Mouse (Mus musculus): ENCODE measurements around the gene Mrps7. TPM values are rescaled to one million over a fixed set of nuclear protein-coding genes. Genes with fewer than 3 reads are reported as not detected.

Gene Mrps7
- polyA plus RNA-seq, 2 experiments: 47.4 to 86.6 TPM

- H3K4me1 ChIP-seq (ENCODE audit: control insufficient read depth, insufficient read depth, low read length): peaks cover 14% of the 10 kb centered on the region
- H3K9ac ChIP-seq (ENCODE audit: low read depth, low read length, severe bottlenecking): no peak overlapping the region
- no peaks in the 10 kb centered on the region for H3K9me3 ChIP-seq (ENCODE audit: control insufficient read depth, low read length)
- H3K4me3 ChIP-seq (replicated peaks; ENCODE audit: low read length): no peak overlapping the region
- H3K4me2 ChIP-seq (replicated peaks; ENCODE audit: low read depth, low read length, severe bottlenecking): no peak overlapping the region
- H3K27me3 ChIP-seq (ENCODE audit: control insufficient read depth, insufficient read depth, low read length): no peaks in the 10 kb centered on the region
- DNase-seq (ENCODE audit: low spot score): no peak
- no peak for ATAC-seq (ENCODE audit: low FRiP score, low read depth)
- peaks cover 34% of the 10 kb centered on the region for H3K36me3 ChIP-seq (ENCODE audit: control insufficient read depth, insufficient read depth, low read length)
- 94% methylated on average over 4 of the region's 4 CpGs for WGBS
- no peak for TF ChIP-seq POLR2A (IDR thresholded peaks at IDR 0.05; ENCODE audit: borderline replicate concordance, extremely low read depth, insufficient read depth, insufficient read length)
- no peak overlapping the region for H3K27ac ChIP-seq (replicated peaks; ENCODE audit: low read depth, low read length)
These were observed 2.6 kb upstream of the Mrps7 start for GRCm38 (mm10) chr11:115601174-115601573.

- 6% methylated on average over 15 of the region's 15 CpGs for WGBS
- ATAC-seq (ENCODE audit: low FRiP score, low read depth) (no peak), DNase-seq (ENCODE audit: low spot score) (no peak)
- Histone ChIP-seq H3K9ac (ENCODE audit: low read depth, low read length, severe bottlenecking) (peak overlapping the region; percentile 90), H3K27ac (replicated peaks; ENCODE audit: low read depth, low read length) (peak overlapping the region; percentile 94), H3K4me3 (replicated peaks; ENCODE audit: low read length) (peak overlapping the region; percentile 97), H3K36me3 (ENCODE audit: control insufficient read depth, insufficient read depth, low read length) (peaks cover 43% of the 10 kb centered on the region), H3K27me3 (ENCODE audit: control insufficient read depth, insufficient read depth, low read length) (no peaks in the 10 kb centered on the region), H3K4me2 (replicated peaks; ENCODE audit: low read depth, low read length, severe bottlenecking) (peak overlapping the region; percentile 94), H3K4me1 (ENCODE audit: control insufficient read depth, insufficient read depth, low read length) (peaks cover 14% of the 10 kb centered on the region), H3K9me3 (ENCODE audit: control insufficient read depth, low read length) (no peaks in the 10 kb centered on the region)
- no peak for TF ChIP-seq POLR2A (IDR thresholded peaks at IDR 0.05; ENCODE audit: borderline replicate concordance, extremely low read depth, insufficient read depth, insufficient read length)
These were observed 623 bp upstream of the Mrps7 start for GRCm38 (mm10) chr11:115603128-115603475.

- no peaks in the 10 kb centered on the region for H3K27me3 ChIP-seq (ENCODE audit: control insufficient read depth, insufficient read depth, low read length)
- peak overlapping the region; percentile 97 for H3K4me3 ChIP-seq (replicated peaks; ENCODE audit: low read length)
- no peaks in the 10 kb centered on the region for H3K9me3 ChIP-seq (ENCODE audit: control insufficient read depth, low read length)
- TF ChIP-seq POLR2A (IDR thresholded peaks at IDR 0.05; ENCODE audit: borderline replicate concordance, extremely low read depth, insufficient read depth, insufficient read length): no peak
- peak overlapping the region; percentile 94 for H3K4me2 ChIP-seq (replicated peaks; ENCODE audit: low read depth, low read length, severe bottlenecking)
- ATAC-seq (ENCODE audit: low FRiP score, low read depth) (peak; percentile 13; the same call in 1 of the 2 replicates), DNase-seq (ENCODE audit: low spot score) (peak; percentile 16)
- peak overlapping the region; percentile 94 for H3K27ac ChIP-seq (replicated peaks; ENCODE audit: low read depth, low read length)
- WGBS: 1% methylated on average over 22 of the region's 26 CpGs
- H3K9ac ChIP-seq (ENCODE audit: low read depth, low read length, severe bottlenecking): peak overlapping the region; percentile 90
- peaks cover 49% of the 10 kb centered on the region for H3K36me3 ChIP-seq (ENCODE audit: control insufficient read depth, insufficient read depth, low read length)
- H3K4me1 ChIP-seq (ENCODE audit: control insufficient read depth, insufficient read depth, low read length): peaks cover 14% of the 10 kb centered on the region
These were observed 575 bp downstream of the Mrps7 start for GRCm38 (mm10) chr11:115604304-115604696.

GRCm38 (mm10) chr11:115606733-115607132, 3.0 kb downstream of the Mrps7 start:
- no peak overlapping the region for H3K4me3 ChIP-seq (replicated peaks; ENCODE audit: low read length)
- H3K4me2 ChIP-seq (replicated peaks; ENCODE audit: low read depth, low read length, severe bottlenecking): no peak overlapping the region
- WGBS: 96% methylated on average over 18 of the region's 18 CpGs
- no peaks in the 10 kb centered on the region for H3K27me3 ChIP-seq (ENCODE audit: control insufficient read depth, insufficient read depth, low read length)
- H3K9me3 ChIP-seq (ENCODE audit: control insufficient read depth, low read length): no peaks in the 10 kb centered on the region
- ATAC-seq (ENCODE audit: low FRiP score, low read depth) (no peak), DNase-seq (ENCODE audit: low spot score) (no peak)
- no peak overlapping the region for H3K27ac ChIP-seq (replicated peaks; ENCODE audit: low read depth, low read length)
- H3K36me3 ChIP-seq (ENCODE audit: control insufficient read depth, insufficient read depth, low read length): peaks cover 48% of the 10 kb centered on the region
- TF ChIP-seq POLR2A (IDR thresholded peaks at IDR 0.05; ENCODE audit: borderline replicate concordance, extremely low read depth, insufficient read depth, insufficient read length): no peak
- H3K4me1 ChIP-seq (ENCODE audit: control insufficient read depth, insufficient read depth, low read length): peaks cover 16% of the 10 kb centered on the region
- no peak overlapping the region for H3K9ac ChIP-seq (ENCODE audit: low read depth, low read length, severe bottlenecking)

- Histone ChIP-seq H3K27ac (replicated peaks; ENCODE audit: low read depth, low read length) (no peak overlapping the region), H3K36me3 (ENCODE audit: control insufficient read depth, insufficient read depth, low read length) (peaks cover 43% of the 10 kb centered on the region), H3K9me3 (ENCODE audit: control insufficient read depth, low read length) (no peaks in the 10 kb centered on the region), H3K9ac (ENCODE audit: low read depth, low read length, severe bottlenecking) (no peak overlapping the region), H3K27me3 (ENCODE audit: control insufficient read depth, insufficient read depth, low read length) (no peaks in the 10 kb centered on the region), H3K4me1 (ENCODE audit: control insufficient read depth, insufficient read depth, low read length) (peaks cover 16% of the 10 kb centered on the region), H3K4me3 (replicated peaks; ENCODE audit: low read length) (no peak overlapping the region), H3K4me2 (replicated peaks; ENCODE audit: low read depth, low read length, severe bottlenecking) (no peak overlapping the region)
- DNase-seq (ENCODE audit: low spot score) (no peak), ATAC-seq (ENCODE audit: low FRiP score, low read depth) (no peak)
- TF ChIP-seq POLR2A (IDR thresholded peaks at IDR 0.05; ENCODE audit: borderline replicate concordance, extremely low read depth, insufficient read depth, insufficient read length): no peak
- 81% methylated on average over 23 of the region's 23 CpGs for WGBS
These were observed 5.0 kb downstream of the Mrps7 start for GRCm38 (mm10) chr11:115608421-115609399.

All from limb, embryonic 14.5 days (tissue).